Mouse (Mus musculus) lung, postnatal 10 days (tissue): ENCODE results near the gene Zbtb4.
"Not testable (repeated sequence)": the region's sequence is repeated elsewhere in the genome, so short reads cannot be mapped to it uniquely, and the experiment has no call there.

ENCODE experiments used
- DNase-seq: peaks from one replicate; pipeline ENCODE4 v3.0.0; 2021

Gene Zbtb4

GRCm38 (mm10) chr11:69765221-69766125 is at the start of gene Zbtb4:
Gene Zbtb4 (plus strand): TSS chr11:69765912.
- DNase-seq: peak; percentile 59

- peak; percentile 49 for DNase-seq
Observed at GRCm38 (mm10) chr11:69715929-69716328, 49.8 kb upstream of the Zbtb4 start.

- DNase-seq: no peak
Observed at GRCm38 (mm10) chr11:69716953-69717352, 48.8 kb upstream of the Zbtb4 start.

GRCm38 (mm10) chr11:69718661-69719060 is 47.1 kb upstream of the Zbtb4 start:
- no peak for DNase-seq

- DNase-seq: no peak
Observed at GRCm38 (mm10) chr11:69719423-69719822, 46.3 kb upstream of the Zbtb4 start.

GRCm38 (mm10) chr11:69720852-69721251 is 44.9 kb upstream of the Zbtb4 start:
- no peak for DNase-seq

- DNase-seq: no peak
Observed at GRCm38 (mm10) chr11:69723074-69723473, 42.6 kb upstream of the Zbtb4 start.

GRCm38 (mm10) chr11:69725951-69726350 is 39.8 kb upstream of the Zbtb4 start:
- peak; percentile 33 for DNase-seq

GRCm38 (mm10) chr11:69729063-69729462 is 36.6 kb upstream of the Zbtb4 start:
- peak; percentile 77 for DNase-seq

- not testable (repeated sequence) for DNase-seq
Observed at GRCm38 (mm10) chr11:69731408-69731807, 34.3 kb upstream of the Zbtb4 start.

- no peak for DNase-seq
Observed at GRCm38 (mm10) chr11:69751635-69752034, 14.1 kb upstream of the Zbtb4 start.

GRCm38 (mm10) chr11:69752686-69753085 is 13.0 kb upstream of the Zbtb4 start:
- no peak for DNase-seq

GRCm38 (mm10) chr11:69754233-69754632 is 11.5 kb upstream of the Zbtb4 start:
- no peak for DNase-seq

- DNase-seq: peak; percentile 77
Observed at GRCm38 (mm10) chr11:69754701-69755100, 11.0 kb upstream of the Zbtb4 start.

GRCm38 (mm10) chr11:69757303-69758089 is 8.2 kb upstream of the Zbtb4 start:
- DNase-seq: no peak

GRCm38 (mm10) chr11:69758090-69758456 is 7.6 kb upstream of the Zbtb4 start:
- peak; percentile 97 for DNase-seq

GRCm38 (mm10) chr11:69758478-69758970 is 7.2 kb upstream of the Zbtb4 start, which contains the start of gene Polr2a:
Gene Polr2a (minus strand): TSS chr11:69758637.
- peak; percentile 98 for DNase-seq

- DNase-seq: peak; percentile 92
Observed at GRCm38 (mm10) chr11:69758971-69759721, 6.6 kb upstream of the Zbtb4 start.

- no peak for DNase-seq
Observed at GRCm38 (mm10) chr11:69760160-69760900, 5.4 kb upstream of the Zbtb4 start.

- no peak for DNase-seq
Observed at GRCm38 (mm10) chr11:69760901-69761200, 4.9 kb upstream of the Zbtb4 start.

GRCm38 (mm10) chr11:69761868-69762267 is 3.8 kb upstream of the Zbtb4 start, which contains the start of gene Slc35g3:
Gene Slc35g3 (minus strand): TSS chr11:69761968.
- no peak for DNase-seq

GRCm38 (mm10) chr11:69763551-69763950 is 2.2 kb upstream of the Zbtb4 start:
- DNase-seq: no peak
